In the genomic region with DNA sequence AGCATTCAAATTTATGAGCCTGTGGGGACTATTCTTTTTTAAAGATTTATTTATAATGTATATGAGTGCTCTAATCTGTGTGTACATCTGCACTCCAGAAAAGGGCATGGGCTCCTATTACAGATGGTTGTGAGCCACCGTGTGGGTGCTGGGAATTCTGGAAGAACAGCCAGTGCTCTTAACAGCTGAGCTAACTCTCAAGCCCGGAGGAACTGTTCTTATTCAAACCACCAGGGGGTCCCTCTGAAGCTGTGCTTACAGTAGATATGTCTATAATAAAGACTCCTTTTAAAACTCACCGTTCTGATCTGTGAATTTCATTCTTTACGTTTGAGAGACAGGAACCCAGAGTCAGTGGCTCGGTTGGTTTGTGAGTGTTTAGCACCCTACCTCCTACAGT, we compare ENCODE assay signal across 23 mouse cellular contexts. TPM values are rescaled to one million over a fixed set of nuclear protein-coding genes. Genes with fewer than 3 reads are reported as not detected.
DNase-seq lines count a peak whose midpoint lies in the region; ATAC-seq and TF ChIP-seq lines count a peak whose summit lies in the region.
"Had no signal": no experiment of that assay in that cellular context is flagged by ENCODE, and none has a peak within 500 bp of the region (broad histone marks: within the 10 kb centered on the region; RNA-seq: fewer than 3 reads in every experiment).

No protein-coding gene starts in this region.

- no peak overlapping the region for H3K4me3 ChIP-seq in forebrain, postnatal 0 days (ENCODE audit: low read depth, low read length)
- no peak overlapping the region for H3K4me3 ChIP-seq in forebrain, embryonic 12.5 days (replicated peaks)
- H3K4me3 ChIP-seq in layer of hippocampus, adult 2 months = no peak overlapping the region
- H3K4me3 ChIP-seq in midbrain, postnatal 0 days (ENCODE audit: low read depth, low read length) = no peak overlapping the region
- H3K4me3 ChIP-seq in midbrain, embryonic 16.5 days (ENCODE audit: low read depth, low read length) = no peak overlapping the region
- no peak overlapping the region for H3K4me3 ChIP-seq in limb, embryonic 10.5 days
- H3K4me3 ChIP-seq: embryonic facial prominence, embryonic 12.5 days; forebrain, embryonic 13.5 days; heart, embryonic 10.5 days; hindbrain, embryonic 13.5 days had no signal

- H3K9ac ChIP-seq in forebrain, postnatal 0 days = no peak overlapping the region
- no peak overlapping the region for H3K9ac ChIP-seq in forebrain, embryonic 12.5 days
- H3K9ac ChIP-seq in midbrain, postnatal 0 days (replicated peaks; ENCODE audit: low read length, poor library complexity, severe bottlenecking) = no peak overlapping the region
- no peak overlapping the region for H3K9ac ChIP-seq in midbrain, embryonic 16.5 days (ENCODE audit: low read depth, low read length)
- H3K9ac ChIP-seq: embryonic facial prominence, embryonic 12.5 days; forebrain, embryonic 13.5 days; hindbrain, embryonic 13.5 days had no signal

- no peaks in the 10 kb centered on the region for H3K4me1 ChIP-seq in forebrain, postnatal 0 days (ENCODE audit: insufficient read depth)
- H3K4me1 ChIP-seq in forebrain, embryonic 12.5 days = no peaks in the 10 kb centered on the region
- no peaks in the 10 kb centered on the region for H3K4me1 ChIP-seq in midbrain, postnatal 0 days (ENCODE audit: insufficient read depth, low read length)
- H3K4me1 ChIP-seq in midbrain, embryonic 16.5 days (ENCODE audit: control insufficient read depth, insufficient read depth, low read length) = no peaks in the 10 kb centered on the region
- no peaks in the 10 kb centered on the region for H3K4me1 ChIP-seq in limb, embryonic 10.5 days
- H3K4me1 ChIP-seq: embryonic facial prominence, embryonic 12.5 days; forebrain, embryonic 13.5 days; heart, embryonic 10.5 days; hindbrain, embryonic 13.5 days had no signal

- no peak overlapping the region for H3K27ac ChIP-seq in forebrain, postnatal 0 days (ENCODE audit: low read depth, low read length)
- H3K27ac ChIP-seq in forebrain, embryonic 12.5 days = no peak overlapping the region
- no peak overlapping the region for H3K27ac ChIP-seq in layer of hippocampus, adult 2 months
- H3K27ac ChIP-seq in midbrain, postnatal 0 days (ENCODE audit: low read depth, low read length) = no peak overlapping the region
- no peak overlapping the region for H3K27ac ChIP-seq in midbrain, embryonic 16.5 days (ENCODE audit: low read length)
- H3K27ac ChIP-seq in limb, embryonic 10.5 days = no peak overlapping the region
- H3K27ac ChIP-seq: embryonic facial prominence, embryonic 12.5 days; forebrain, embryonic 13.5 days; heart, embryonic 10.5 days; hindbrain, embryonic 13.5 days; hindbrain, postnatal 0 days had no signal

- no peaks in the 10 kb centered on the region for H3K9me3 ChIP-seq in forebrain, postnatal 0 days (ENCODE audit: low read length)
- no peaks in the 10 kb centered on the region for H3K9me3 ChIP-seq in forebrain, embryonic 12.5 days
- H3K9me3 ChIP-seq in midbrain, postnatal 0 days (ENCODE audit: low read length) = no peaks in the 10 kb centered on the region
- H3K9me3 ChIP-seq in midbrain, embryonic 16.5 days (replicated peaks; ENCODE audit: control insufficient read depth, low read length, poor library complexity, severe bottlenecking) = no peaks in the 10 kb centered on the region
- H3K9me3 ChIP-seq in limb, embryonic 10.5 days (replicated peaks) = no peaks in the 10 kb centered on the region
- H3K9me3 ChIP-seq: embryonic facial prominence, embryonic 12.5 days; forebrain, embryonic 13.5 days; heart, embryonic 10.5 days; hindbrain, embryonic 13.5 days had no signal

- WGBS in forebrain, postnatal 0 days = 72% methylated on average over 5 of the region's 5 CpGs
- 76% methylated on average over 5 of the region's 5 CpGs for WGBS in forebrain, embryonic 12.5 days
- 67% methylated on average over 5 of the region's 5 CpGs for WGBS in midbrain, postnatal 0 days
- 66% methylated on average over 5 of the region's 5 CpGs for WGBS in midbrain, embryonic 16.5 days
- 77% methylated on average over 5 of the region's 5 CpGs for WGBS in limb, embryonic 10.5 days

- 0 out of 2 replicates have a peak, but pooled peaks have one; percentile 7 for TF ChIP-seq CTCF in forebrain, postnatal 0 days (IDR thresholded peaks at IDR 0.05; ENCODE audit: low read depth)
- TF ChIP-seq CTCF in layer of hippocampus, adult 2 months (conservative IDR thresholded peaks at IDR 0.05) = peak; percentile 64
- TF ChIP-seq CTCF in midbrain, postnatal 0 days (IDR thresholded peaks at IDR 0.05) = peak; percentile 29; the same call in 1 of the 2 replicates

- no peak for ATAC-seq in forebrain, postnatal 0 days
- no peak for ATAC-seq in forebrain, embryonic 12.5 days (ENCODE audit: low FRiP score)
- no peak for ATAC-seq in midbrain, postnatal 0 days (ENCODE audit: low FRiP score)
- ATAC-seq in midbrain, embryonic 16.5 days = no peak
- ATAC-seq: forebrain, embryonic 13.5 days; hindbrain, postnatal 0 days had no signal

- no peak for DNase-seq in forebrain, postnatal 0 days
- no peak for DNase-seq in layer of hippocampus, adult 2 months (ENCODE audit: low spot score in 2 of 2)
- DNase-seq in layer of hippocampus, adult 9-10 months (ENCODE audit: low spot score) = no peak
- no peak for DNase-seq in midbrain, postnatal 0 days (ENCODE audit: low spot score)
- no peak for DNase-seq in right cerebral cortex, postnatal 14 days
- DNase-seq in limb, embryonic 10.5 days (ENCODE audit: low spot score) = no peak
- DNase-seq: adrenal gland, postnatal 10 days; cerebellum, adult 11 months; cerebellum, adult 8-10 months; cerebellum, postnatal 14 days; gastrocnemius, postnatal 36 days; heart, postnatal 10 days had no signal

- H3K27me3 ChIP-seq in forebrain, postnatal 0 days (ENCODE audit: insufficient read depth, low read length) = no peaks in the 10 kb centered on the region
- H3K27me3 ChIP-seq in forebrain, embryonic 12.5 days = no peaks in the 10 kb centered on the region
- H3K27me3 ChIP-seq in midbrain, postnatal 0 days (ENCODE audit: insufficient read depth, low read length) = no peaks in the 10 kb centered on the region
- no peaks in the 10 kb centered on the region for H3K27me3 ChIP-seq in midbrain, embryonic 16.5 days (ENCODE audit: control insufficient read depth, insufficient read depth, low read depth, low read length)
- 0 out of 2 replicates have a peak, but pooled peaks cover 3% of the 10 kb centered on the region for H3K27me3 ChIP-seq in limb, embryonic 10.5 days (ENCODE audit: low read depth, poor library complexity, severe bottlenecking)
- H3K27me3 ChIP-seq: CH12.LX; embryonic facial prominence, embryonic 12.5 days; forebrain, embryonic 13.5 days had no signal

- no peak overlapping the region for H3K4me2 ChIP-seq in forebrain, postnatal 0 days (ENCODE audit: low read depth)
- no peak overlapping the region for H3K4me2 ChIP-seq in forebrain, embryonic 12.5 days
- H3K4me2 ChIP-seq in midbrain, postnatal 0 days (ENCODE audit: low read depth, low read length, poor library complexity, severe bottlenecking) = no peak overlapping the region
- H3K4me2 ChIP-seq in midbrain, embryonic 16.5 days (ENCODE audit: low read length) = no peak overlapping the region
- H3K4me2 ChIP-seq: embryonic facial prominence, embryonic 12.5 days; forebrain, embryonic 13.5 days; hindbrain, embryonic 13.5 days had no signal

- H3K36me3 ChIP-seq in forebrain, postnatal 0 days (ENCODE audit: insufficient read depth) = no peaks in the 10 kb centered on the region
- H3K36me3 ChIP-seq in forebrain, embryonic 12.5 days (replicated peaks) = no peaks in the 10 kb centered on the region
- no peaks in the 10 kb centered on the region for H3K36me3 ChIP-seq in midbrain, postnatal 0 days (ENCODE audit: insufficient read depth, low read length)
- H3K36me3 ChIP-seq in midbrain, embryonic 16.5 days (ENCODE audit: control insufficient read depth, insufficient read depth, low read length) = no peaks in the 10 kb centered on the region
- H3K36me3 ChIP-seq in limb, embryonic 10.5 days = no peaks in the 10 kb centered on the region
- H3K36me3 ChIP-seq: embryonic facial prominence, embryonic 12.5 days; heart, embryonic 10.5 days; hindbrain, embryonic 13.5 days had no signal

RNA-seq across cellular contexts. Expression of a gene that starts 6.2 kb away (rescaled TPM):
- 19.5 and 36.4 TPM in 2 replicates for total RNA-seq in forebrain, postnatal 0 days (2014; rRNA removed)
- 8.5 and 12.4 TPM in 2 replicates for polyA plus RNA-seq in forebrain, postnatal 0 days (2015; fragmentation: Nextera tagmentation; extraction: Ambion mirVana)
- polyA plus RNA-seq in forebrain, embryonic 12.5 days (2016; fragmentation: Nextera tagmentation; extraction: Ambion mirVana) = 16.1 and 19.3 TPM in 2 replicates
- 10 to 100 TPM; 37.0 to 44.7 TPM for total RNA-seq in layer of hippocampus, adult 2 months (2021)
- 23.2 and 36.3 TPM in 2 replicates for total RNA-seq in midbrain, postnatal 0 days (2014; rRNA removed)
- polyA plus RNA-seq in midbrain, postnatal 0 days (2015; fragmentation: Nextera tagmentation; extraction: Ambion mirVana) = 13.5 and 15.3 TPM in 2 replicates
- polyA plus RNA-seq in midbrain, embryonic 16.5 days (2015; fragmentation: Nextera tagmentation; extraction: Ambion mirVana) = 18.8 and 20.3 TPM in 2 replicates
- polyA plus RNA-seq in limb, embryonic 10.5 days (2016; fragmentation: Nextera tagmentation; extraction: Ambion mirVana) = 6.0 and 10.9 TPM in 2 replicates
- total RNA-seq: CH12.LX had no signal

RNA-seq across cellular contexts. Expression of a gene that starts 31.1 kb away (rescaled TPM):
- total RNA-seq in forebrain, postnatal 0 days (2014; rRNA removed) = not detected in 2 replicates
- polyA plus RNA-seq in forebrain, postnatal 0 days (2015; fragmentation: Nextera tagmentation; extraction: Ambion mirVana) = not detected in 2 replicates
- 0.88 and 2.2 TPM in 2 replicates for polyA plus RNA-seq in forebrain, embryonic 12.5 days (2016; fragmentation: Nextera tagmentation; extraction: Ambion mirVana)
- total RNA-seq in layer of hippocampus, adult 2 months (2021) = not detected
- total RNA-seq in midbrain, postnatal 0 days (2014; rRNA removed) = not detected in 2 replicates
- not detected in 2 replicates for polyA plus RNA-seq in midbrain, postnatal 0 days (2015; fragmentation: Nextera tagmentation; extraction: Ambion mirVana)
- polyA plus RNA-seq in midbrain, embryonic 16.5 days (2015; fragmentation: Nextera tagmentation; extraction: Ambion mirVana) = not detected in 2 replicates
- polyA plus RNA-seq in limb, embryonic 10.5 days (2016; fragmentation: Nextera tagmentation; extraction: Ambion mirVana) = 0.16 and 4.1 TPM in 2 replicates
- total RNA-seq: CH12.LX; gastrocnemius, adult 8-10 months; gastrocnemius, postnatal 36 days; heart, postnatal 10 days; hematopoietic stem cell, adult 5-6 weeks; hindbrain, postnatal 0 days had no signal
- polyA plus RNA-seq: cortical plate, adult 2 months; forebrain, embryonic 13.5 days; hindbrain, embryonic 13.5 days; hindbrain, postnatal 0 days had no signal

Comparison
In these comparisons a context has a peak if more than half of its experiments do, and no peak if none do; other contexts are left out.
1. CTCF ChIP-seq: peak in every context shown above with its lines; median percentile 64 in layer of hippocampus, adult 2 months; 29 in midbrain, postnatal 0 days; 7 in forebrain, postnatal 0 days.